Mouse (Mus musculus): Measurements from ENCODE around the gene Serpinf2.

GRCm38 (mm10) chr11:75406865-75407264 is 32.5 kb downstream of the Serpinf2 start:
- TF ChIP-seq CTCF (IDR thresholded peaks at IDR 0.05; ENCODE audit: low read depth, low read length) = peak; percentile 76
- no peak for TF ChIP-seq POLR2A (IDR thresholded peaks at IDR 0.05; ENCODE audit: insufficient read depth, low read length)
- TF ChIP-seq EP300 (IDR thresholded peaks at IDR 0.05; ENCODE audit: insufficient read depth, low read depth, low read length) = no peak
